Mouse (Mus musculus): Measurements from ENCODE around the gene Patj.

DNA sequence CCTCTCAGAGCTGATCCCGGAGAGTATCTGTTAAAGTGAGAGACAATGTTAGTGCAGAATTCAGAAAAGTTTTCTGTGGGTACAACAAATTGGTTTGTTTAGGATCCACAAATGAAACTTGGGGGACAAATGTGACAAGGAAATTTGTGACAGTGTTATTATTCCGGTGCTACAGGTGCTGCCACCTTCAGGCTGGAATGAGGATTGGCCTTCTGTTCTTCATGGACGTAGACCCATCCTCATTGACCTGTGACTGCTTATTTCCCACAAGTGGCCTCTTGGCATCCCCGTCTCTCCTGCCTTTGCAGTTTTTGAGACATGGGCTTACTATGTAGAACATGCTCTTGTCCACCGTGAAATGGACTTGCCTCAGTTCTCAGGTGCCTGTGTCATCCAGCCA is 104.6 kb downstream of the Patj start:
- TF ChIP-seq POLR2A (IDR thresholded peaks at IDR 0.05; ENCODE audit: low read depth, low read length), result no peak
- TF ChIP-seq CTCF (conservative IDR thresholded peaks at IDR 0.05; ENCODE audit: insufficient read depth, insufficient read length, low read depth, low read length), result peak; percentile 59

Data from kidney, adult 2 months (tissue).